Mouse (Mus musculus) ES-Bruce4 (cell line): ENCODE data around the gene Mgat4b.

Source experiments
- CTCF ChIP-seq: IDR thresholded peaks from one replicate; pipeline ENCODE4 v1.8.1; 2011; ENCODE audit warnings: low read depth, low read length
- POLR2A ChIP-seq: IDR thresholded peaks from one replicate; pipeline ENCODE4 v1.8.1; 2011; ENCODE audit warnings: low read length; ENCODE audit not compliant: insufficient read depth

GRCm38 (mm10) chr11:50217811-50218210 lies 7.1 kb downstream of the Mgat4b start:
- TF ChIP-seq CTCF (no peak), POLR2A (no peak)
